Mouse (Mus musculus) heart, adult 2 months (tissue): Measurements from ENCODE around the gene Naa25. TPM values are rescaled to one million over a fixed set of nuclear protein-coding genes. Genes with fewer than 3 reads are reported as not detected.

ENCODE experiments used
- DNase-seq, 2 experiments: peaks; one replicate each; pipeline ENCODE4 v3.0.0; 2021
- H3K27ac ChIP-seq: fragments of 200-600 bp; 2 replicates; pipeline ENCODE4 v1.8.1; 2022
- H3K27me3 ChIP-seq: fragments of 200-500 bp; 2 replicates; pipeline ENCODE4 v1.6.1; 2012; ENCODE audit warnings: mild to moderate bottlenecking, low read length, inconsistent platforms, mixed read lengths; ENCODE audit not compliant: control insufficient read depth, insufficient read depth
- H3K36me3 ChIP-seq: fragments of 200-500 bp; 2 replicates; pipeline ENCODE4 v1.6.1; 2012; ENCODE audit warnings: low read length, inconsistent platforms; ENCODE audit not compliant: control insufficient read depth, insufficient read depth
- H3K4me1 ChIP-seq: fragments of 200-500 bp; 2 replicates; pipeline ENCODE4 v1.6.1; 2011; ENCODE audit warnings: low read length; ENCODE audit not compliant: control insufficient read depth, insufficient read depth
- H3K4me3 ChIP-seq: fragments of 200-600 bp; 2 replicates; pipeline ENCODE4 v1.8.1; 2022
- H3K79me2 ChIP-seq: fragments of 200-500 bp; replicated peaks from 2 replicates; pipeline ENCODE4 v1.6.1; 2012; ENCODE audit warnings: mild to moderate bottlenecking, inconsistent platforms, low read length, moderate library complexity, mixed read lengths; ENCODE audit not compliant: control insufficient read depth, insufficient read depth
- H3K9ac ChIP-seq: fragments of 200-500 bp; 2 replicates; pipeline ENCODE4 v1.6.1; 2012; ENCODE audit warnings: low read depth, mild to moderate bottlenecking, control low read depth, inconsistent platforms, low read length, mixed read lengths
- CTCF ChIP-seq: fragments of 200-600 bp; IDR thresholded peaks from 2 replicates; pipeline ENCODE4 v1.8.1; 2022; ENCODE audit warnings: antibody characterized with exemption, mild to moderate bottlenecking, moderate library complexity
- EP300 ChIP-seq: fragments of 200-500 bp; IDR thresholded peaks from 2 replicates; pipeline ENCODE4 v1.6.1; 2011; ENCODE audit warnings: low read depth, low read length, control low read depth; ENCODE audit not compliant: insufficient read depth
- POLR2A ChIP-seq: fragments of 200-500 bp; IDR thresholded peaks from 2 replicates; pipeline ENCODE4 v1.6.1; 2011; ENCODE audit warnings: mild to moderate bottlenecking, low read depth, low read length, control low read depth; ENCODE audit not compliant: insufficient read depth
- WGBS: fragments of 180-500 bp; shearing (Covaris S2); methylation state at CpG from one replicate; pipeline ENCODE4 v1.1.7; 2018; 5-methylcytosine and 5-hydroxymethylcytosine counted together
- intact Hi-C: fragments of 180-260 bp; cut with DNase I; formaldehyde crosslinking; loops from one replicate; pipeline ENCODE4 v1.15.1; 2025
- polyA plus RNA-seq: library from polyadenylated mRNA; depleted of rRNA; stranded (reverse); fragments of >200 nt; gene quantifications from 2 replicates; pipeline ENCODE4 v1.2.3, GENCODE M21; 2012
- total RNA-seq, 2 experiments: library from RNA; stranded (reverse); gene quantifications; 2 replicates each; pipeline ENCODE4 v1.2.3; 2021

Naa25 gene
- total and polyA plus RNA-seq, 3 experiments: 7.1 to 22.5 (median 21.3) TPM

DNA sequence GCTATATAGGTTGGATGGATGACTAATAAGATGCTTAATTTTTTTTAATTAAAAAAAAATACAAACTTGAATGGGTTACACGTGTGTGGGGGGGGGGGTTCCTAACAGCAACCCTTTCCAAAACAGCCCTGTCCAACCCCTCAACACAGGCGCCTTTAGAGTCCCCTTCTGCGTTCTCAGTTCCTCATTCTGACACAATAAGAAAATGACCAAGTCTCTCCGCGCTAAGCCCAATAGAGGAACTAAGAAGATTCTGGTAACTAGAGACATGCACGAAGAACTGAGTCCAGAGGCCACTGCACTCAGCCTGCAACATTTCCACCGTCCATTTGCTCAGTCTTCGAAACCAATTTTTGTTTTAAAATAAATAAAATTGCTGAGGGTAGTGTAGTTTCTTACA, 53.5 kb downstream of the Naa25 start:
- TF ChIP-seq CTCF: no peak
- no peak for TF ChIP-seq POLR2A
- no peak for TF ChIP-seq EP300
- WGBS: 20% methylated on average over 8 of the region's 8 CpGs
- peak in 1 of 2 experiments; percentile 25 for DNase-seq
- H3K27ac ChIP-seq: peak overlapping the region; percentile 85
- H3K4me1 ChIP-seq: peaks cover 10% of the 10 kb centered on the region
- H3K9ac ChIP-seq: peak overlapping the region; percentile 89; the same call in 1 of the 2 replicates
- no peaks in the 10 kb centered on the region for H3K79me2 ChIP-seq
- no peaks in the 10 kb centered on the region for H3K27me3 ChIP-seq
- H3K36me3 ChIP-seq: no peaks in the 10 kb centered on the region
- intact Hi-C loops: loop anchor here (2.0 kb wide), 1 partner anchor 248 kb away; no protein-coding TSS in a partner anchor
- peak overlapping the region; percentile 92 for H3K4me3 ChIP-seq

DNA sequence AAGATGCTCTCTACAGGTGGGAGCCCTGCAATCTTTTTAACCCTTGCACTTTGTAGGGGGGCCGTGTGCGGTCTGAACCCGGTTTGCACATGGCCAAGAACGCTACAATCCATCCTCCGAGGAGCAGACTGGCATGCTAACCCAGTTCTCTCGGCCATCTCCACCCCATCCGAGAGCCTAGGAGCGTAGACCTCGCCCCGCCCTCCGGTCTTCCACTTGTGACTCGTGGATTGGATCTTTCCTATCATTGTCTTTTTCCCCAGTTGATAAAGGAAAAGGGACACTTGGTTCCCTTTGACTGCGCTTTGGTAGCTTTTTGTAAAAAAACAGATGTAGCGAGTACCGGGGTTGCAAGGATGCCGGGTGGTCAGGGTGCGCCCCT, 53.9 kb downstream of the Naa25 start, which contains the start of gene Tmem116:
TSS of gene Tmem116 (plus strand) at position 250 of the 382 bp plus-strand sequence.
- peak; percentile 43 to 44 for DNase-seq
- intact Hi-C loops: loop anchor here (2.0 kb wide), 1 partner anchor 249 kb away; no protein-coding TSS in a partner anchor
- WGBS: under 1% methylated on average over 17 of the region's 17 CpGs
- Histone ChIP-seq H3K27me3 (no peaks in the 10 kb centered on the region), H3K36me3 (no peaks in the 10 kb centered on the region), H3K4me3 (peak within 1 kb of the TSS; percentile 92), H3K27ac (peak within 1 kb of the TSS; percentile 98), H3K9ac (peak within 1 kb of the TSS; percentile 89), H3K79me2 (no peaks in the 10 kb centered on the region), H3K4me1 (peaks cover 10% of the 10 kb centered on the region)
- no peak for TF ChIP-seq EP300
- TF ChIP-seq POLR2A: no peak
- no peak for TF ChIP-seq CTCF

DNA sequence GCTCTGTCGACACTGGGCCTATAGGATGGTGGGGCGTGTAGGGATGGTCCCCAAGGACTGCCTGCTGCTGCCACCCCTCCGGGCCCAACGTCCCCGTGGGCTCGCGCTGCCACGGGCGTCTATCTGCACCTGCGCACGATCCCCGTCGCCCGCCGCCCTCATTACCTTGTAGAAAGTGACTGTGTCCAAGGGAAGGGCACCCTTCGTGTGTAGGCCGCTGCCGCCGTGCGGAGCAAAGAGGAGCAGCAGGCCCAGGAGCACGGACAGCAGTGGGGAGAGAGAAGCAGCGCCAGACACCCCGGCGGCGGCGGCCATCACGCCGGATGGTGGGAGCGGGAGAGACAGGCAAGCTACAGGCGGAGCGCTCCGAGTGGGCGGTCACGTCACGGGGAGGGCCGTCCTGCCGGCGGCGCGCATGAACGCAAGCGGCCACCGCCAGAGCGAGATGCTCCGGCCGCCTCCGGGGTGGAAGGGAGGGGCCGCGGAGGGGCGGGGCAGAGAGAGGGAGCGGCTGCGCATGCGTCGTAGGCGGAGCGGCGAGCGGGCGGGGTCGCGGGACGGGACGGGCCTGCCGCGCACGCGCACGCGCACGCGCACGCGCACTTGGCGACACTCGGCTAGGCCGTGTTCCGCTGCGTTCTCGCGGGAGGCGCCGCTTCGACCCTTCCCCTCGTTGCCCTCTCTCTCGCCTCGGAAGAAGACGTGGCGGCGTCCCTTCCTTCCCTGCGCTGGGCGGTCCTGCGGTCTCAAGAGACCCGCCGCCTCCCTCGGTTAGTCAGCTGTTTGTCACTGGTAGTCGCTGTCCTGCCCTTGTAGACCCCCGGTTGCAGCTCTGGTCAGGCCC, 54.5 kb downstream of the Naa25 start, which contains the start of gene Erp29:
TSS of gene Erp29 (minus strand) at position 481 of the 844 bp plus-strand sequence.
- peak; percentile 43 for TF ChIP-seq CTCF
- 0 out of 2 replicates have a peak, but pooled peaks have one; percentile 53 for TF ChIP-seq EP300
- peak; percentile 95 for TF ChIP-seq POLR2A
- H3K27me3 ChIP-seq: no peaks in the 10 kb centered on the region
- intact Hi-C loops: no loop called here
- peak; percentile 99 to 100 for DNase-seq
- WGBS: under 1% methylated on average over 79 of the region's 97 CpGs
- no peaks in the 10 kb centered on the region for H3K79me2 ChIP-seq
- H3K4me3 ChIP-seq: peak within 1 kb of the TSS; percentile 92
- H3K9ac ChIP-seq: peak within 1 kb of the TSS; percentile 89
- no peaks in the 10 kb centered on the region for H3K36me3 ChIP-seq
- H3K27ac ChIP-seq: peak within 1 kb of the TSS; percentile 98
- H3K4me1 ChIP-seq: peaks cover 10% of the 10 kb centered on the region

DNA sequence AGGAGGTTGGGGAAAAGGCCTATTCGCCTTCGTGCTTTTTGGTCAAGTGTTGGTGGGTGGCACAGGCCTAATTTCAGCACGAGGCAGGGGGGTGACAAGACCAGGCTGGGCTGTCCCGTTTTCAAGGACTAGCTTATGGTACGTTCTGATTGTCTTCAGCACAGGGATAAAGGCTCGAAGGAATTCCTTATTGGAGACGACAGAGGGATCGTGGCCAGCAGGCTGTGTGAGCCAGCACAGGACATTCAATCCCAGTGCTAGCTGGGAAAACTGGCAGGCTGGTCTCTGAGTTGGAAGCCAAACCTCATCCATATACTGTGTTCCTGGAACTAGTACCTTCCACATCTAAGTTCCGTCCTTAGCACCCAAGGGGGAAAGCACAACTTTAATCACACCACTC, 55.2 kb downstream of the Naa25 start:
- peak overlapping the region; percentile 98 for H3K27ac ChIP-seq
- no peaks in the 10 kb centered on the region for H3K79me2 ChIP-seq
- H3K4me1 ChIP-seq: peaks cover 10% of the 10 kb centered on the region
- no peaks in the 10 kb centered on the region for H3K36me3 ChIP-seq
- TF ChIP-seq POLR2A (no peak), EP300 (no peak)
- 2% methylated on average over 9 of the region's 9 CpGs for WGBS
- peak overlapping the region; percentile 70 for H3K4me3 ChIP-seq
- no peak for DNase-seq
- no peaks in the 10 kb centered on the region for H3K27me3 ChIP-seq
- intact Hi-C loops: no loop called here
- H3K9ac ChIP-seq: peak overlapping the region; percentile 84

DNA sequence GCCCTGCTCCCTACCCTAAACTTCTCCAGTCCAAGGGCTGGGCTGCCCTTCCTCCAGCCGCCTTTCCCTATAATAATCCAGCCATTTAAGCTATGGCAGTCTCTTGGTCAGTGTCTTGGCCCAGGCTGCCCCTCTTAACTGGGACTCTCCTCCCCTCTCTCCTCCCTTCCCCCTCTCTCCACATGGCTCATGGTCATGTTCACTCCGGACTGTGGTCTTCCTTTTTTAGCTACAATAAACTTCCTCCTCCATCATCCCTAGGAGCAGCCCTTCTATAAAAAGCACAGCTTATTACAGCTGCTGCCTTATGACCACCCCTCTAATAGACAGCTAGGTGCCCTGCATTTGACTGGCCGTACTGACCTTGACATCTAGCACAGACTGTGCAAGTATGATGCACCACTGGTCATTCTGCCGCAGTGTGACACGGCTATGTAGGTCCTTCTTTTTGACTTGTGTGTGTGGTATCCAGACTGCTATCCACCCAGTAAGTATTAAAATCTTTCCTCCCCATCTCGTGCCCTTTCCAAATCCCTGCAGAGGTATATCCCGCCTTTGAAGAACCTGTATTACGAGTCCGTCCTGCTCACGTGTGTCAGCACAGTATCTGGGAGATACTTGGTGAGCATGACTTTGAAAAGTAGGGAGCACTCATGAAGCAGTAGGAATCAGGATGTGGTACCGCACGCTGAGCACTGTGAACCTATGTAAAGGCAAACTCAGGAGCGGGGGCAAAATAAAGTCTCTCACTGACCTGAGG, 56.2 kb downstream of the Naa25 start:
- TF ChIP-seq POLR2A (no peak), EP300 (no peak)
- H3K9ac ChIP-seq: no peak overlapping the region
- H3K27ac ChIP-seq: peak overlapping the region; percentile 42
- H3K4me1 ChIP-seq: peaks cover 10% of the 10 kb centered on the region
- H3K27me3 ChIP-seq: no peaks in the 10 kb centered on the region
- H3K79me2 ChIP-seq: no peaks in the 10 kb centered on the region
- intact Hi-C loops: no loop called here
- peak; percentile 26 to 38 for DNase-seq
- no peak overlapping the region for H3K4me3 ChIP-seq
- WGBS: 62% methylated on average over 13 of the region's 13 CpGs
- no peaks in the 10 kb centered on the region for H3K36me3 ChIP-seq
